Mouse (Mus musculus) CH12.LX (cell line): ENCODE data around the gene Prap1. TPM values are rescaled to one million over a fixed set of nuclear protein-coding genes. Genes with fewer than 3 reads are reported as not detected.

Experiments used
- DNase-seq: peaks from one replicate; pipeline ENCODE4 v3.0.0-alpha.2; 2013; ENCODE audit errors: extremely low read depth
- H3K27ac ChIP-seq: 2 replicates; pipeline ENCODE4 v1.5.1; 2012; ENCODE audit warnings: low read depth, mild to moderate bottlenecking, control low read depth, moderate library complexity; ENCODE audit not compliant: insufficient read depth
- H3K27me3 ChIP-seq: replicated peaks from 2 replicates; pipeline ENCODE3; 2012; ENCODE audit warnings: inconsistent platforms
- H3K36me3 ChIP-seq, 2 experiments: replicated peaks in 1 of 2; 2 replicates each; pipeline versions ENCODE3 to v1.6.1; 2012; ENCODE audit warnings: inconsistent platforms in 1 of 2, low read length in 1 of 2, mild to moderate bottlenecking in 1 of 2, mixed read lengths in 1 of 2, moderate library complexity in 1 of 2; ENCODE audit not compliant: control insufficient read depth in 1 of 2, insufficient read depth in 1 of 2
- H3K4me1 ChIP-seq, 2 experiments: 2 replicates each; pipeline ENCODE4 v1.6.1; 2012; ENCODE audit warnings: inconsistent platforms in 1 of 2, moderate library complexity in 1 of 2; ENCODE audit not compliant: insufficient read depth in 2 of 2, control insufficient read depth in 1 of 2
- H3K4me2 ChIP-seq: 2 replicates; pipeline ENCODE4 v1.6.1; 2012; ENCODE audit warnings: low read depth, mild to moderate bottlenecking, control low read depth; ENCODE audit not compliant: poor library complexity, insufficient read depth, severe bottlenecking
- H3K4me3 ChIP-seq, 3 experiments: fragments of 150-350 bp in 1 of 3; sonication (generic) in 1 of 3; replicated peaks in 1 of 3; 2 replicates each; pipeline versions ENCODE3 to v1.5.1; 2011 to 2012; ENCODE audit warnings: low read depth in 2 of 3, low read length in 2 of 3, mild to moderate bottlenecking in 2 of 3, moderate library complexity in 2 of 3, control low read depth in 1 of 3, improper control_type of control experiment in 1 of 3, inconsistent platforms in 1 of 3, mixed read lengths in 1 of 3; ENCODE audit not compliant: poor library complexity in 1 of 3
- H3K79me2 ChIP-seq: replicated peaks from 2 replicates; pipeline ENCODE4 v1.6.1; 2012; ENCODE audit warnings: mild to moderate bottlenecking, moderate library complexity; ENCODE audit not compliant: control insufficient read depth, poor library complexity, insufficient read depth, severe bottlenecking; ENCODE audit errors: extremely low read depth
- H3K9ac ChIP-seq: 2 replicates; pipeline ENCODE4 v1.6.1; 2012; ENCODE audit warnings: low read depth, mild to moderate bottlenecking, control low read depth, moderate library complexity; ENCODE audit not compliant: insufficient read depth
- H3K9me3 ChIP-seq: replicated peaks from 2 replicates; pipeline ENCODE3; 2012; ENCODE audit warnings: low read length, inconsistent platforms, mixed read lengths
- BHLHE40 ChIP-seq: IDR thresholded peaks from 2 replicates; pipeline ENCODE4 v1.6.1; 2011; ENCODE audit warnings: mild to moderate bottlenecking, low read depth, low read length, improper control_type of control experiment
- CHD1 ChIP-seq: IDR thresholded peaks from 2 replicates; pipeline ENCODE4 v1.6.1; 2012; ENCODE audit warnings: low read depth, low read length, improper control_type of control experiment, inconsistent platforms
- CHD2 ChIP-seq: IDR thresholded peaks from 2 replicates; pipeline ENCODE4 v1.6.1; 2011; ENCODE audit warnings: low read length, improper control_type of control experiment
- E2F4 ChIP-seq: IDR thresholded peaks from 2 replicates; pipeline ENCODE4 v1.6.1; 2011; ENCODE audit warnings: low read depth, low read length, improper control_type of control experiment; ENCODE audit not compliant: insufficient replicate concordance
- EP300 ChIP-seq: IDR thresholded peaks from 2 replicates; pipeline ENCODE4 v1.6.1; 2011; ENCODE audit warnings: low read length, improper control_type of control experiment
- ETS1 ChIP-seq: conservative IDR thresholded peaks from 2 replicates; pipeline ENCODE4 v1.6.1; 2012; ENCODE audit warnings: low read depth, mild to moderate bottlenecking, inconsistent platforms, low read length, improper control_type of control experiment, moderate library complexity
- HCFC1 ChIP-seq: IDR thresholded peaks from 2 replicates; pipeline ENCODE4 v1.6.1; 2012; ENCODE audit warnings: low read depth, mild to moderate bottlenecking, inconsistent platforms, low read length, improper control_type of control experiment
- IRF4 ChIP-seq: IDR thresholded peaks from 2 replicates; pipeline ENCODE4 v1.6.1; 2014; ENCODE audit warnings: low read depth, mild to moderate bottlenecking, inconsistent platforms, low read length, improper control_type of control experiment
- KAT2A ChIP-seq: IDR thresholded peaks from 2 replicates; pipeline ENCODE4 v1.6.1; 2012; ENCODE audit warnings: low read length, improper control_type of control experiment, inconsistent platforms; ENCODE audit not compliant: insufficient replicate concordance
- MAX ChIP-seq: IDR thresholded peaks from 2 replicates; pipeline ENCODE4 v1.6.1; 2011; ENCODE audit warnings: low read length, improper control_type of control experiment
- MEF2A ChIP-seq: IDR thresholded peaks from 2 replicates; pipeline ENCODE4 v1.6.1; 2014; ENCODE audit warnings: low read depth, mild to moderate bottlenecking, inconsistent platforms, low read length, improper control_type of control experiment, borderline replicate concordance
- MXI1 ChIP-seq: IDR thresholded peaks from 2 replicates; pipeline ENCODE4 v1.6.1; 2011; ENCODE audit warnings: mild to moderate bottlenecking, low read depth, low read length, improper control_type of control experiment
- NELFE ChIP-seq: IDR thresholded peaks from 2 replicates; pipeline ENCODE4 v1.6.1; 2011; ENCODE audit warnings: low read depth, low read length, improper control_type of control experiment
- NRF1 ChIP-seq: IDR thresholded peaks from 2 replicates; pipeline ENCODE4 v1.6.1; 2014; ENCODE audit warnings: low read depth, mild to moderate bottlenecking, inconsistent platforms, low read length, improper control_type of control experiment, moderate library complexity
- POLR2AphosphoS2 ChIP-seq: IDR thresholded peaks from 2 replicates; pipeline ENCODE4 v1.6.1; 2011; ENCODE audit warnings: low read depth, low read length, improper control_type of control experiment
- RCOR1 ChIP-seq: conservative IDR thresholded peaks from 2 replicates; pipeline ENCODE4 v1.6.1; 2012; ENCODE audit warnings: low read depth, mild to moderate bottlenecking, inconsistent platforms, low read length, improper control_type of control experiment
- SIN3A ChIP-seq: IDR thresholded peaks from 2 replicates; pipeline ENCODE4 v1.6.1; 2012; ENCODE audit warnings: low read length, improper control_type of control experiment, inconsistent platforms
- SMC3 ChIP-seq: IDR thresholded peaks from 2 replicates; pipeline ENCODE4 v1.6.1; 2011; ENCODE audit warnings: low read depth, low read length, improper control_type of control experiment
- UBTF ChIP-seq: IDR thresholded peaks from 2 replicates; pipeline ENCODE4 v1.6.1; 2012; ENCODE audit warnings: low read depth, mild to moderate bottlenecking, inconsistent platforms, low read length, improper control_type of control experiment, moderate library complexity
- USF2 ChIP-seq: conservative IDR thresholded peaks from 2 replicates; pipeline ENCODE4 v1.6.1; 2011; ENCODE audit warnings: low read depth, low read length, improper control_type of control experiment
- ZMIZ1 ChIP-seq: IDR thresholded peaks from 2 replicates; pipeline ENCODE4 v1.6.1; 2012; ENCODE audit warnings: low read depth, mild to moderate bottlenecking, inconsistent platforms, low read length, improper control_type of control experiment
- ZNF384 ChIP-seq: IDR thresholded peaks from 2 replicates; pipeline ENCODE4 v1.6.1; 2012; ENCODE audit warnings: low read depth, low read length, improper control_type of control experiment, inconsistent platforms
- dilution Hi-C: fragments of 300-500 bp; cut with MboI; formaldehyde crosslinking; loops from 2 replicates; pipeline ENCODE4 v1.14.3; 2020; ENCODE audit warnings: low sequenced_read_pairs; ENCODE audit not compliant: extremely low pct_unique_long_range_greater_than_20kb, extremely low pct_ligation_motif_present
- in situ Hi-C: fragments of 300-500 bp; cut with MboI; formaldehyde crosslinking; loops from 3 replicates; pipeline ENCODE4 v1.14.3; 2019; ENCODE audit warnings: low sequenced_read_pairs, low pct_ligation_motif_present, low pct_unique_long_range_greater_than_20kb, mixed read lengths
- polyA plus RNA-seq: library from polyadenylated mRNA; unstranded; fragments of >175 nt; gene quantifications from 2 replicates; pipeline ENCODE4 v1.2.1, GENCODE M21; 2012; ENCODE audit warnings: low read depth; ENCODE audit not compliant: insufficient read length
- total RNA-seq, 2 experiments: library from RNA; depleted of rRNA; stranded (reverse); fragments of 300-350 nt in 1 of 2; fragments of >200 nt in 1 of 2; gene quantifications; 2 replicates each; pipeline ENCODE4 v1.2.3; 2012 to 2014

Prap1 gene
- total and polyA plus RNA-seq, 3 experiments: not detected

DNA sequence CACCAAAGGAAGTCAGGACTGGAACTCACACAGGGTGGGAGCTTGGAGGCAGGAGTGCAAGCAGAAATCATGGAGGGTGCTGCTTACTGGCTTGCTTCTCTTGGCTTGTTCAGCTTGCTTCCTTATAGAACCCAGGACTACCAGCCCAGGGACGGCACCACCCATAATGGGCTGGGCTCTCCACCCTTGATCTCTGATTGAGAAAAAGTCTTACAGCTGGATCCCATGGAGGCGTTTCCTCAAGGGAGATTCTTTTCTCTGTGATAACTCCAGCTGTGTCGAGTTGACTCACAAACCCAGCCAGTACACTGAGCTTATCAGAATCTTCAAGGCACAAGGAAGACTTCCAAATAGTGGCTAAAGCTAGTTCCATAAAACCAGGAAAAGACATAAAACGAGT, 29.6 kb downstream of the Prap1 start:
- dilution Hi-C loops: no loop called here
- Histone ChIP-seq H3K36me3 (peaks cover 0 to 8% of the 10 kb centered on the region in 2 experiments), H3K27ac (peak overlapping the region; percentile 82), H3K9ac (peak overlapping the region; percentile 8), H3K79me2 (peaks cover 3% of the 10 kb centered on the region), H3K4me3 (peak overlapping the region in 2 of 3 experiments; percentile 2 to 12), H3K9me3 (no peaks in the 10 kb centered on the region), H3K4me1 (peaks cover 22 to 78% of the 10 kb centered on the region in 2 experiments), H3K27me3 (no peaks in the 10 kb centered on the region), H3K4me2 (peak overlapping the region; percentile 67)
- in situ Hi-C loops: no loop called here
- no peak for DNase-seq
- TF ChIP-seq SMC3 (no peak), ETS1 (peak; percentile 28; the same call in 1 of the 2 replicates), CHD1 (peak; percentile 67; the same call in 1 of the 2 replicates)
- TF ChIP-seq, all 38 proteins: peak for 2

DNA sequence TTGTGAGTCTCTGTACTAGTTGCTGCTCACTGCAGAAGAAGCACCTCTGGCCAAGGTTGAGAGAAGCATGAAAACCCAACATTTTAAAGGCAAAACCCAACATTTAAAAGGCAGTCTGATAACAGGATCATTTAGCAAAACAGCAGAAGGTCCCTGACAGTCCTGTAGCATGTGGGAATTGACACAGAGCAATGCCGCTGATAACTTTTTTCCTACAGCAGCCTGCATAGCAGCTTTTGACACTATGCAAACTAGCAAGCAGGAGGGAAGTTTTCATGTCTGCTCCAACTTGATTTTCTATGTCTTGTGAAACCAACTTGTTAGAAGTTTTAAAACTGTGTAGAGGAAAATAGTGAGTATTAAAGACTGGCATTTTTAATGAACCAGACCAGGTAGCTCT, 31.2 kb downstream of the Prap1 start:
- Histone ChIP-seq H3K4me2 (peak overlapping the region; percentile 72), H3K4me1 (peaks cover 22 to 81% of the 10 kb centered on the region in 2 experiments), H3K27ac (peak overlapping the region; percentile 93), H3K36me3 (peaks cover 4 to 13% of the 10 kb centered on the region in 2 experiments), H3K27me3 (no peaks in the 10 kb centered on the region), H3K9me3 (no peaks in the 10 kb centered on the region), H3K9ac (peak overlapping the region; percentile 46), H3K4me3 (no peak overlapping the region)
- in situ Hi-C loops: no loop called here
- no peak for DNase-seq
- dilution Hi-C loops: no loop called here
- peak; percentile 16; the same call in 1 of the 2 replicates for TF ChIP-seq EP300
- TF ChIP-seq UBTF: no peak
- TF ChIP-seq ETS1: no peak; the same call in 1 of the 2 replicates
- TF ChIP-seq SIN3A: peak; percentile 78
- peak; percentile 76; the same call in 1 of the 2 replicates for TF ChIP-seq MXI1
- TF ChIP-seq, all 38 proteins: peak for 3
- H3K79me2 ChIP-seq: peaks cover 3% of the 10 kb centered on the region

DNA sequence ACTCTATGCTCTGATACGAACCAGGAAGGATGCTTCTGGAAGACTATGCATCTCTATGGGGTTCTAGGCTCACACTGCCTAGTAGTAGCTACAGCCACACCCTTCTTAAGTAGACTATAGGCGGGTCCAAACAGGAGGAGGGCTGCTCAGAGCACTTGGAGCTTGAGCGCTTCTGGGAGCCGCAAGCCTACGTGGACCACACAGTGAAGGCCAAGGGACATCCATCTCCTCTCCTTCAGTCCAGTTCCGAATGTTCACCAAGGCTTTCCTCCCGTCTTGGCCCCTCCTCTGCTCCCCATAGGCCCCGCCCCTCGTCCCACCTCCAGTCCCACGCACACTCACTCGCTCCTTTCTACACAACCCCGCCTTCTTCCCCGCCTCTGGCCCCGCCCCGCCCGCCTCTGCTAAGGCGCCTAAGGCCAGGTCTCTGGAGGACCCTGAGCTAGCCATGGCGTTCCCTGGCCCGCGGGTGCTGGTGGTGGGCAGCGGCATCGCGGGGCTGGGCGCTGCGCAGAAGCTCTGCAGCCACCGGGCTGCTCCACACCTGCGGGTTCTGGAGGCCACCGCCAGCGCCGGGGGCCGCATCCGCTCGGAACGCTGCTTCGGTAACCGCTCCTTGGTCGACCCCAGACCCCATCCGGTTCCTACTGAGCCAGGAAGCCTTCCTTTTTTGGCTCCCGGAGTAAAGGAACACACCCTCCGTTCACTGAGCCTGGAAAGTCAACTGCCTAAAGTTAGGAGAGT, 32.3 kb downstream of the Prap1 start:
- H3K4me1 ChIP-seq: peaks cover 20 to 75% of the 10 kb centered on the region in 2 experiments
- in situ Hi-C loops: no loop called here
- H3K79me2 ChIP-seq: peaks cover 3% of the 10 kb centered on the region
- H3K27ac ChIP-seq: peak overlapping the region; percentile 93
- peak overlapping the region; percentile 47 to 90 (median 84) for H3K4me3 ChIP-seq
- DNase-seq: peak; percentile 96
- peak overlapping the region; percentile 89 for H3K9ac ChIP-seq
- dilution Hi-C loops: no loop called here
- H3K36me3 ChIP-seq: peaks cover 13 to 21% of the 10 kb centered on the region in 2 experiments
- no peaks in the 10 kb centered on the region for H3K9me3 ChIP-seq
- peak overlapping the region; percentile 86 for H3K4me2 ChIP-seq
- H3K27me3 ChIP-seq: no peaks in the 10 kb centered on the region
- TF ChIP-seq EP300: no peak
- TF ChIP-seq HCFC1: peak; percentile 48; the same call in 1 of the 2 replicates
- no peak for TF ChIP-seq RCOR1
- TF ChIP-seq NELFE: 0 out of 2 replicates have a peak, but pooled peaks have one; percentile 10
- TF ChIP-seq IRF4: no peak; the same call in 1 of the 2 replicates
- peak; percentile 39; the same call in 1 of the 2 replicates for TF ChIP-seq POLR2AphosphoS2
- TF ChIP-seq KAT2A: no peak
- no peak for TF ChIP-seq SMC3
- no peak for TF ChIP-seq BHLHE40
- no peak for TF ChIP-seq ZNF384
- peak; percentile 13; the same call in 1 of the 2 replicates for TF ChIP-seq MAX
- no peak for TF ChIP-seq E2F4
- peak; percentile 18 for TF ChIP-seq MEF2A
- peak; percentile 75; the same call in 1 of the 2 replicates for TF ChIP-seq ZMIZ1
- TF ChIP-seq UBTF: no peak
- no peak for TF ChIP-seq MXI1
- peak; percentile 78 for TF ChIP-seq NRF1
- no peak for TF ChIP-seq CHD2
- no peak for TF ChIP-seq USF2
- TF ChIP-seq SIN3A: peak; percentile 43; the same call in 1 of the 2 replicates
